Mouse (Mus musculus): ENCODE measurements around the gene Crebl2.

- TF ChIP-seq GATA1 (IDR thresholded peaks at IDR 0.05; ENCODE audit: borderline replicate concordance, low read length) (no peak), FLI1 (IDR thresholded peaks at IDR 0.05; ENCODE audit: low read length) (no peak)
Observed at GRCm38 (mm10) chr6:134807091-134807490, 22.9 kb upstream of the Crebl2 start.
